Mouse (Mus musculus): ENCODE data around the gene Sgms2.
A peak's percentile ranks its signal among the peaks of the same experiment; 100 is the strongest.

Sgms2 gene

GRCm38 (mm10) chr3:131491361-131491925 lies at the start of gene Sgms2:
Sgms2 (minus strand) TSS chr3:131491411.
- DNase-seq, result no peak

- no peak for DNase-seq
Observed at GRCm38 (mm10) chr3:131525229-131525628, 34.0 kb upstream of the Sgms2 start.

- DNase-seq, result peak; percentile 66
Observed at GRCm38 (mm10) chr3:131524779-131525178, 33.6 kb upstream of the Sgms2 start.

- DNase-seq, result no peak
Observed at GRCm38 (mm10) chr3:131524210-131524609, 33.0 kb upstream of the Sgms2 start.

- no peak for DNase-seq
Observed at GRCm38 (mm10) chr3:131523749-131524148, 32.5 kb upstream of the Sgms2 start.

GRCm38 (mm10) chr3:131522243-131522642 lies 31.0 kb upstream of the Sgms2 start:
- no peak for DNase-seq

- DNase-seq, result no peak
Observed at GRCm38 (mm10) chr3:131521206-131521605, 30.0 kb upstream of the Sgms2 start.

- DNase-seq, result no peak
Observed at GRCm38 (mm10) chr3:131517756-131518155, 26.5 kb upstream of the Sgms2 start.

GRCm38 (mm10) chr3:131516332-131516999 lies 25.3 kb upstream of the Sgms2 start:
- no peak for DNase-seq

- no peak for DNase-seq
Observed at GRCm38 (mm10) chr3:131511616-131512015, 20.4 kb upstream of the Sgms2 start.

- DNase-seq, result no peak
Observed at GRCm38 (mm10) chr3:131508024-131508423, 16.8 kb upstream of the Sgms2 start.

GRCm38 (mm10) chr3:131504595-131505223 lies 13.5 kb upstream of the Sgms2 start:
- no peak for DNase-seq

GRCm38 (mm10) chr3:131501677-131502370 lies 10.6 kb upstream of the Sgms2 start:
- DNase-seq, result no peak

GRCm38 (mm10) chr3:131499651-131500050 lies 8.4 kb upstream of the Sgms2 start:
- no peak for DNase-seq

- DNase-seq, result no peak
Observed at GRCm38 (mm10) chr3:131496506-131497122, 5.4 kb upstream of the Sgms2 start.

GRCm38 (mm10) chr3:131495076-131495475 lies 3.9 kb upstream of the Sgms2 start:
- no peak for DNase-seq

GRCm38 (mm10) chr3:131493194-131493593 lies 2.0 kb upstream of the Sgms2 start:
- no peak for DNase-seq

GRCm38 (mm10) chr3:131491980-131492379 lies 769 bp upstream of the Sgms2 start:
- no peak for DNase-seq

- DNase-seq, result peak; percentile 25
Observed at GRCm38 (mm10) chr3:131490143-131490908, 885 bp downstream of the Sgms2 start.

GRCm38 (mm10) chr3:131489657-131490142 lies 1.5 kb downstream of the Sgms2 start:
- DNase-seq, result peak; percentile 39

- DNase-seq, result no peak
Observed at GRCm38 (mm10) chr3:131488969-131489368, 2.2 kb downstream of the Sgms2 start.

GRCm38 (mm10) chr3:131488403-131488802 lies 2.8 kb downstream of the Sgms2 start:
- DNase-seq, result no peak
